Mouse (Mus musculus): ENCODE results near the gene Manbal.

DNA sequence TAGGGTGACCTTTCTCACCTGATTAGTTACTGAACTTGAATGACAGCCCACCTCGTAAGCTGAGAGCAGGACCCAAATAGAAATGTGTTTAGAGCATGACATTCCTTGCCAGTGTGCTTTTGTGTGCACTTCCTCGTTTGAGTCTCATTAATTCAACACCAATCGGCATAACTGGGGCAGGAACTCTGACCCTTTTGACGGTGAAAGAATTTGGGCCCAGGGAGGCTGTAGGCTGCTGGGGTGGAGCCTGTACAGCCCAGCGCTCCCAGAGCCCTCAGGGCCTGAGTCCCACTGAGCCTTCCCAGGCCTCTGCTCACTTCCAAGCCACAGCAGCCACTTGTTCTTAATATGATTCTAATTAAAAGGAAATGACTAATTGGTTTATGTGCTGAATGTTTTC lies 46.5 kb upstream of the Manbal start:
- no peak for TF ChIP-seq CTCF (IDR thresholded peaks at IDR 0.05; ENCODE audit: low read depth)
- TF ChIP-seq EP300 (IDR thresholded peaks at IDR 0.05; ENCODE audit: low read depth) = no peak

All from liver, embryonic 14.5 days (tissue).